Comparison of ENCODE assay signal across 9 mouse cellular contexts in the genomic region with DNA sequence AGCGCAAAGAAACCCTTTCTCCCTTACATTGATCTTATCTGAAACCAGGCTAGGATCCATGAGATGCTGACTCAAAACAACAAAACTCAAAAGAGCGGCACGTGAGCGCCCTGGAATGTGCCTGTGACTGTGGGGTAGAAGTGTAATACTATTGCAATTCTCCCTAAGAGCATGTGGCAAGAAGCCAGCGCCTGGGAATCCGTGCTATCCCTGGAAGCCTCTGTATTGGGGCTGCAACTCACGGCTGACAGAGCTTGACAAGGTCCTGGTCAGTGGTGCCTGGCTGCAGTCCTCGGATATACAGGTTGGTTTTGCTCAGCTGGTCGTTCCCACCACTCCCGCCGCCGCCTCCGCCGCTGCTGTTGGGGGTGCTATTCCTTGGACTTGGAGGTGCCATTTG. TPM values are rescaled to one million over a fixed set of nuclear protein-coding genes. Genes with fewer than 3 reads are reported as not detected.
DNase-seq lines count a peak whose midpoint lies in the region; ATAC-seq and TF ChIP-seq lines count a peak whose summit lies in the region.
"Had no signal": no experiment of that assay in that cellular context is flagged by ENCODE, and none has a peak within 500 bp of the region (broad histone marks: within the 10 kb centered on the region; RNA-seq: fewer than 3 reads in every experiment).

No protein-coding gene starts in this region.

- no peak for ATAC-seq in intestine, embryonic 14.5 days (replicated peaks; ENCODE audit: low FRiP score, low TSS enrichment, low read depth)
- ATAC-seq in intestine, postnatal 0 days: no peak
- no peak for ATAC-seq in stomach, postnatal 0 days (ENCODE audit: low FRiP score, low TSS enrichment)

- no peak for TF ChIP-seq CTCF in intestine, postnatal 0 days (IDR thresholded peaks at IDR 0.05; ENCODE audit: low read depth)
- no peak for TF ChIP-seq CTCF in stomach, postnatal 0 days (IDR thresholded peaks at IDR 0.05; ENCODE audit: low read depth)

- no peaks in the 10 kb centered on the region for H3K27me3 ChIP-seq in intestine, embryonic 14.5 days (replicated peaks; ENCODE audit: control insufficient read depth, insufficient read depth, low read length)
- no peaks in the 10 kb centered on the region for H3K27me3 ChIP-seq in intestine, postnatal 0 days (replicated peaks; ENCODE audit: control insufficient read depth, insufficient read depth, low read length)
- no peaks in the 10 kb centered on the region for H3K27me3 ChIP-seq in stomach, postnatal 0 days (ENCODE audit: control insufficient read depth, insufficient read depth, low read length)

- WGBS in intestine, embryonic 14.5 days: 70% methylated on average over 14 of the region's 14 CpGs
- WGBS in intestine, postnatal 0 days: 76% methylated on average over 14 of the region's 14 CpGs
- 64% methylated on average over 14 of the region's 14 CpGs for WGBS in stomach, postnatal 0 days

- no peak overlapping the region for H3K9ac ChIP-seq in intestine, embryonic 14.5 days (ENCODE audit: low read length)
- no peak overlapping the region for H3K9ac ChIP-seq in intestine, postnatal 0 days (ENCODE audit: low read depth, low read length)
- H3K9ac ChIP-seq in stomach, postnatal 0 days (ENCODE audit: low read length): no peak overlapping the region

- H3K27ac ChIP-seq in intestine, embryonic 14.5 days (ENCODE audit: low read depth): peak overlapping the region; percentile 86
- H3K27ac ChIP-seq in intestine, postnatal 0 days (ENCODE audit: low read depth, low read length): no peak overlapping the region
- H3K27ac ChIP-seq in stomach, postnatal 0 days (replicated peaks): peak overlapping the region; percentile 46
- H3K27ac ChIP-seq: left cerebral cortex, adult 2 months had no signal

- intact Hi-C loops in left cerebral cortex, postnatal 4 days (cut with DNase I): no loop called here

- no peak for DNase-seq in intestine, embryonic 14.5 days (ENCODE audit: low spot score)
- DNase-seq in gastrocnemius, postnatal 25 days: peak; percentile 28
- DNase-seq in kidney, adult 8-10 months: peak; percentile 67 to 74
- no peak for DNase-seq in stomach, postnatal 0 days (ENCODE audit: low spot score)
- DNase-seq in cerebellum, postnatal 4 days (ENCODE audit: low spot score in 2 of 2): no peak
- no peak for DNase-seq in left cerebral cortex, postnatal 4 days
- no peak for DNase-seq in cerebellum, adult 11 months

- H3K4me3 ChIP-seq in intestine, embryonic 14.5 days (ENCODE audit: low read depth, low read length): no peak overlapping the region
- H3K4me3 ChIP-seq in intestine, postnatal 0 days (ENCODE audit: low read depth, low read length): no peak overlapping the region
- H3K4me3 ChIP-seq in stomach, postnatal 0 days (ENCODE audit: low read depth, low read length): no peak overlapping the region
- H3K4me3 ChIP-seq: left cerebral cortex, adult 2 months had no signal

- no peak overlapping the region for H3K4me2 ChIP-seq in intestine, embryonic 14.5 days (ENCODE audit: low read length)
- H3K4me2 ChIP-seq in intestine, postnatal 0 days (replicated peaks; ENCODE audit: low read depth): no peak overlapping the region
- H3K4me2 ChIP-seq in stomach, postnatal 0 days (replicated peaks; ENCODE audit: low read depth): no peak overlapping the region

- H3K36me3 ChIP-seq in intestine, embryonic 14.5 days (ENCODE audit: control insufficient read depth, insufficient read depth, low read length): peaks cover 15% of the 10 kb centered on the region; the same call in 1 of the 2 replicates
- no peaks in the 10 kb centered on the region for H3K36me3 ChIP-seq in intestine, postnatal 0 days (ENCODE audit: control insufficient read depth, insufficient read depth)
- peaks cover 3% of the 10 kb centered on the region; the same call in 1 of the 2 replicates for H3K36me3 ChIP-seq in stomach, postnatal 0 days (ENCODE audit: control insufficient read depth, insufficient read depth, low read length)

- H3K4me1 ChIP-seq in intestine, embryonic 14.5 days (replicated peaks; ENCODE audit: control insufficient read depth, insufficient read depth, low read length): peaks cover 21% of the 10 kb centered on the region
- H3K4me1 ChIP-seq in intestine, postnatal 0 days (replicated peaks; ENCODE audit: control insufficient read depth, insufficient read depth, low read length): no peaks in the 10 kb centered on the region
- H3K4me1 ChIP-seq in stomach, postnatal 0 days (replicated peaks; ENCODE audit: control insufficient read depth, insufficient read depth): peaks cover 3% of the 10 kb centered on the region; the same call in 1 of the 2 replicates

- H3K9me3 ChIP-seq in intestine, embryonic 14.5 days (ENCODE audit: control insufficient read depth, low read length): no peaks in the 10 kb centered on the region
- no peaks in the 10 kb centered on the region for H3K9me3 ChIP-seq in intestine, postnatal 0 days (ENCODE audit: control insufficient read depth)
- H3K9me3 ChIP-seq in stomach, postnatal 0 days (ENCODE audit: control insufficient read depth, low read length): no peaks in the 10 kb centered on the region

- TF ChIP-seq EP300 in stomach, postnatal 0 days (optimal IDR thresholded peaks at IDR 0.05): no peak

RNA-seq across cellular contexts. Expression of gene Rbms2, which starts 29.2 kb away (rescaled TPM):
- 25.3 and 31.0 TPM in 2 replicates for polyA plus RNA-seq in intestine, embryonic 14.5 days (2014; fragmentation: Nextera tagmentation; extraction: Ambion mirVana)
- polyA plus RNA-seq in intestine, postnatal 0 days (2015; fragmentation: Nextera tagmentation; extraction: Ambion mirVana): 11.2 and 11.7 TPM in 2 replicates
- total RNA-seq in gastrocnemius, postnatal 25 days (2021): 10 to 100 TPM; 54.4 to 61.5 TPM
- polyA plus RNA-seq in stomach, postnatal 0 days (2015; fragmentation: Nextera tagmentation; extraction: Ambion mirVana): 15.5 and 17.0 TPM in 2 replicates
- 10 to 100 TPM; 12.7 to 13.0 TPM for total RNA-seq in left cerebral cortex, postnatal 4 days (2021)

RNA-seq across cellular contexts. Expression of gene Gls2, which starts 43.3 kb away (rescaled TPM):
- 1.7 TPM in 2 replicates for polyA plus RNA-seq in intestine, embryonic 14.5 days (2014; fragmentation: Nextera tagmentation; extraction: Ambion mirVana)
- polyA plus RNA-seq in intestine, postnatal 0 days (2015; fragmentation: Nextera tagmentation; extraction: Ambion mirVana): 0.37 and 0.42 TPM in 2 replicates
- under 1 TPM; 0.41 to 0.94 TPM for total RNA-seq in gastrocnemius, postnatal 25 days (2021)
- polyA plus RNA-seq in stomach, postnatal 0 days (2015; fragmentation: Nextera tagmentation; extraction: Ambion mirVana): 0.53 and 0.64 TPM in 2 replicates
- total RNA-seq in left cerebral cortex, postnatal 4 days (2021): 1 to 10 TPM; 5.9 to 7.9 TPM

RNA-seq across cellular contexts. Expression of gene Baz2a, which starts 59.6 kb away (rescaled TPM):
- polyA plus RNA-seq in intestine, embryonic 14.5 days (2014; fragmentation: Nextera tagmentation; extraction: Ambion mirVana): 23.7 and 26.2 TPM in 2 replicates
- polyA plus RNA-seq in intestine, postnatal 0 days (2015; fragmentation: Nextera tagmentation; extraction: Ambion mirVana): 8.1 and 8.6 TPM in 2 replicates
- total RNA-seq in gastrocnemius, postnatal 25 days (2021): 10 to 100 TPM; 11.4 to 12.0 TPM
- 5.5 and 7.9 TPM in 2 replicates for polyA plus RNA-seq in stomach, postnatal 0 days (2015; fragmentation: Nextera tagmentation; extraction: Ambion mirVana)
- total RNA-seq in left cerebral cortex, postnatal 4 days (2021): 10 to 100 TPM; 34.5 to 36.2 TPM

Comparison
In these comparisons a context has a peak if more than half of its experiments do, and no peak if none do; other contexts are left out.
1. DNase-seq: peak in gastrocnemius, postnatal 25 days (single experiment) and kidney, adult 8-10 months (2 of 2); none in intestine, embryonic 14.5 days (single experiment), stomach, postnatal 0 days (single experiment), cerebellum, postnatal 4 days (0 of 2), left cerebral cortex, postnatal 4 days (single experiment) and cerebellum, adult 11 months (single experiment).